Mouse (Mus musculus): ENCODE measurements at regions not wholly inside any gene's neighbourhood (a gene's known extent, or its start where the extent isn't known, plus 50 kb on each side); places are given as distances from the start of the nearest gene placed in this dataset.
A peak's percentile ranks its signal among the peaks of the same experiment; 100 is the strongest.

GRCm38 (mm10) chr11:34975771-34976302, 142.4 kb upstream of the Spdl1 start:
- no peak for DNase-seq

- DNase-seq = no peak
Observed at GRCm38 (mm10) chr11:34973467-34973921, 140.1 kb upstream of the Spdl1 start.

GRCm38 (mm10) chr11:34973012-34973411, 139.6 kb upstream of the Spdl1 start:
- DNase-seq = no peak

- DNase-seq = no peak
Observed at GRCm38 (mm10) chr11:34959291-34959690, 125.8 kb upstream of the Spdl1 start.

GRCm38 (mm10) chr11:34941486-34942456, 108.3 kb upstream of the Spdl1 start:
- DNase-seq = no peak

GRCm38 (mm10) chr11:34940151-34940550, 106.7 kb upstream of the Spdl1 start:
- DNase-seq = peak; percentile 42 to 60

- no peak for DNase-seq
Observed at GRCm38 (mm10) chr11:34939002-34939401, 105.6 kb upstream of the Spdl1 start.

- DNase-seq = no peak
Observed at GRCm38 (mm10) chr11:34932191-34932590, 98.8 kb upstream of the Spdl1 start.

GRCm38 (mm10) chr11:34917175-34917574, 83.7 kb upstream of the Spdl1 start:
- DNase-seq = no peak

- DNase-seq = no peak
Observed at GRCm38 (mm10) chr11:34909841-34910240, 76.4 kb upstream of the Spdl1 start.

GRCm38 (mm10) chr11:34904271-34904670, 70.8 kb upstream of the Spdl1 start:
- no peak for DNase-seq

GRCm38 (mm10) chr11:34899400-34899799, 66.0 kb upstream of the Spdl1 start:
- no peak for DNase-seq

GRCm38 (mm10) chr11:34895624-34896023, 62.2 kb upstream of the Spdl1 start:
- DNase-seq = no peak

GRCm38 (mm10) chr11:34888374-34889136, 55.1 kb upstream of the Spdl1 start:
- DNase-seq = no peak

GRCm38 (mm10) chr11:34887587-34887986, 54.1 kb upstream of the Spdl1 start:
- no peak for DNase-seq
